Mouse (Mus musculus): ENCODE results near the gene March11. TPM values are rescaled to one million over a fixed set of nuclear protein-coding genes. Genes with fewer than 3 reads are reported as not detected.

March11 gene
- polyA plus RNA-seq, 1 experiment from 2014 or later = not detected

- H3K4me1 ChIP-seq (ENCODE audit: insufficient read depth) = no peaks in the 10 kb centered on the region
- H3K4me2 ChIP-seq (ENCODE audit: low read depth, low read length) = no peak overlapping the region
- H3K9me3 ChIP-seq (ENCODE audit: low read length) = no peaks in the 10 kb centered on the region
- no peaks in the 10 kb centered on the region for H3K36me3 ChIP-seq (replicated peaks; ENCODE audit: insufficient read depth, low read length)
- H3K27me3 ChIP-seq (ENCODE audit: insufficient read depth, low read length) = no peaks in the 10 kb centered on the region
- DNase-seq = no peak
- no peak overlapping the region for H3K9ac ChIP-seq (replicated peaks)
- TF ChIP-seq EP300 (IDR thresholded peaks at IDR 0.05; ENCODE audit: low read depth) (no peak), CTCF (IDR thresholded peaks at IDR 0.05; ENCODE audit: low read depth) (no peak)
- no peak overlapping the region for H3K27ac ChIP-seq (ENCODE audit: low read depth)
- H3K4me3 ChIP-seq (ENCODE audit: low read depth, low read length) = no peak overlapping the region
- 60% methylated on average over 2 of the region's 2 CpGs for WGBS (ENCODE audit: insufficient replicate concordance)
- ATAC-seq = no peak
Measured at GRCm38 (mm10) chr15:26292811-26293210, 16.0 kb upstream of the March11 start.

GRCm38 (mm10) chr15:26293215-26293614 lies 15.6 kb upstream of the March11 start:
- 84% methylated on average over 1 of the region's 1 CpGs for WGBS (ENCODE audit: insufficient replicate concordance)
- H3K9ac ChIP-seq (replicated peaks) = no peak overlapping the region
- DNase-seq = no peak
- H3K27me3 ChIP-seq (ENCODE audit: insufficient read depth, low read length) = no peaks in the 10 kb centered on the region
- H3K4me2 ChIP-seq (ENCODE audit: low read depth, low read length) = no peak overlapping the region
- no peaks in the 10 kb centered on the region for H3K4me1 ChIP-seq (ENCODE audit: insufficient read depth)
- no peaks in the 10 kb centered on the region for H3K9me3 ChIP-seq (ENCODE audit: low read length)
- H3K36me3 ChIP-seq (replicated peaks; ENCODE audit: insufficient read depth, low read length) = no peaks in the 10 kb centered on the region
- TF ChIP-seq EP300 (IDR thresholded peaks at IDR 0.05; ENCODE audit: low read depth) = no peak
- TF ChIP-seq CTCF (IDR thresholded peaks at IDR 0.05; ENCODE audit: low read depth) = no peak
- no peak overlapping the region for H3K4me3 ChIP-seq (ENCODE audit: low read depth, low read length)
- no peak overlapping the region for H3K27ac ChIP-seq (ENCODE audit: low read depth)
- no peak for ATAC-seq

GRCm38 (mm10) chr15:26298668-26299067 lies 10.2 kb upstream of the March11 start:
- H3K4me2 ChIP-seq (ENCODE audit: low read depth, low read length) = no peak overlapping the region
- H3K4me3 ChIP-seq (ENCODE audit: low read depth, low read length) = no peak overlapping the region
- DNase-seq = no peak
- ATAC-seq = no peak
- no peaks in the 10 kb centered on the region for H3K4me1 ChIP-seq (ENCODE audit: insufficient read depth)
- no peak overlapping the region for H3K27ac ChIP-seq (ENCODE audit: low read depth)
- 77% methylated on average over 6 of the region's 6 CpGs for WGBS (ENCODE audit: insufficient replicate concordance)
- H3K9ac ChIP-seq (replicated peaks) = no peak overlapping the region
- no peaks in the 10 kb centered on the region for H3K27me3 ChIP-seq (ENCODE audit: insufficient read depth, low read length)
- no peaks in the 10 kb centered on the region for H3K36me3 ChIP-seq (replicated peaks; ENCODE audit: insufficient read depth, low read length)
- no peaks in the 10 kb centered on the region for H3K9me3 ChIP-seq (ENCODE audit: low read length)
- TF ChIP-seq EP300 (IDR thresholded peaks at IDR 0.05; ENCODE audit: low read depth) = no peak
- TF ChIP-seq CTCF (IDR thresholded peaks at IDR 0.05; ENCODE audit: low read depth) = no peak

- ATAC-seq = no peak
Measured at GRCm38 (mm10) chr15:26309291-26309931, 563 bp downstream of the March11 start.

GRCm38 (mm10) chr15:26319866-26320265 lies 11.0 kb downstream of the March11 start:
- TF ChIP-seq EP300 (IDR thresholded peaks at IDR 0.05; ENCODE audit: low read depth) (no peak), CTCF (IDR thresholded peaks at IDR 0.05; ENCODE audit: low read depth) (no peak)
- ATAC-seq (no peak), DNase-seq (no peak)
- Histone ChIP-seq H3K4me1 (ENCODE audit: insufficient read depth) (no peaks in the 10 kb centered on the region), H3K27me3 (ENCODE audit: insufficient read depth, low read length) (no peaks in the 10 kb centered on the region), H3K9me3 (ENCODE audit: low read length) (no peaks in the 10 kb centered on the region), H3K27ac (ENCODE audit: low read depth) (no peak overlapping the region), H3K9ac (replicated peaks) (no peak overlapping the region), H3K36me3 (replicated peaks; ENCODE audit: insufficient read depth, low read length) (no peaks in the 10 kb centered on the region), H3K4me3 (ENCODE audit: low read depth, low read length) (no peak overlapping the region), H3K4me2 (ENCODE audit: low read depth, low read length) (no peak overlapping the region)
- WGBS (ENCODE audit: insufficient replicate concordance) = 70% methylated on average over 2 of the region's 2 CpGs

More at GRCm38 (mm10) chr15:26309291-26309931, 563 bp downstream of the March11 start:
- Histone ChIP-seq H3K9ac (replicated peaks) (no peak overlapping the region), H3K4me2 (ENCODE audit: low read depth, low read length) (peak overlapping the region; percentile 60), H3K27ac (ENCODE audit: low read depth) (no peak overlapping the region), H3K4me3 (ENCODE audit: low read depth, low read length) (peak overlapping the region; percentile 25; the same call in 1 of the 2 replicates), H3K4me1 (ENCODE audit: insufficient read depth) (0 out of 2 replicates have a peak, but pooled peaks cover 4% of the 10 kb centered on the region), H3K9me3 (ENCODE audit: low read length) (no peaks in the 10 kb centered on the region), H3K36me3 (replicated peaks; ENCODE audit: insufficient read depth, low read length) (no peaks in the 10 kb centered on the region), H3K27me3 (ENCODE audit: insufficient read depth, low read length) (peaks cover 20% of the 10 kb centered on the region)
- peak; percentile 73 for DNase-seq
- under 1% methylated on average over 57 of the region's 62 CpGs for WGBS (ENCODE audit: insufficient replicate concordance)
- TF ChIP-seq EP300 (IDR thresholded peaks at IDR 0.05; ENCODE audit: low read depth) (no peak), CTCF (IDR thresholded peaks at IDR 0.05; ENCODE audit: low read depth) (no peak)

GRCm38 (mm10) chr15:26320402-26320801 lies 11.6 kb downstream of the March11 start:
- TF ChIP-seq CTCF (IDR thresholded peaks at IDR 0.05; ENCODE audit: low read depth) (no peak), EP300 (IDR thresholded peaks at IDR 0.05; ENCODE audit: low read depth) (no peak)
- Histone ChIP-seq H3K4me3 (ENCODE audit: low read depth, low read length) (no peak overlapping the region), H3K9me3 (ENCODE audit: low read length) (no peaks in the 10 kb centered on the region), H3K4me2 (ENCODE audit: low read depth, low read length) (no peak overlapping the region), H3K27me3 (ENCODE audit: insufficient read depth, low read length) (no peaks in the 10 kb centered on the region), H3K4me1 (ENCODE audit: insufficient read depth) (no peaks in the 10 kb centered on the region), H3K36me3 (replicated peaks; ENCODE audit: insufficient read depth, low read length) (no peaks in the 10 kb centered on the region), H3K9ac (replicated peaks) (no peak overlapping the region), H3K27ac (ENCODE audit: low read depth) (no peak overlapping the region)
- ATAC-seq (no peak), DNase-seq (no peak)
- 71% methylated on average over 3 of the region's 3 CpGs for WGBS (ENCODE audit: insufficient replicate concordance)
